Mouse (Mus musculus) CH12.LX (cell line): ENCODE data around the gene Gse1. TPM values are rescaled to one million over a fixed set of nuclear protein-coding genes. Genes with fewer than 3 reads are reported as not detected.

Experiments used
- DNase-seq: peaks from one replicate; pipeline ENCODE4 v3.0.0-alpha.2; 2013; ENCODE audit errors: extremely low read depth
- H3K27ac ChIP-seq: 2 replicates; pipeline ENCODE4 v1.5.1; 2012; ENCODE audit warnings: low read depth, mild to moderate bottlenecking, control low read depth, moderate library complexity; ENCODE audit not compliant: insufficient read depth
- H3K27me3 ChIP-seq: replicated peaks from 2 replicates; pipeline ENCODE3; 2012; ENCODE audit warnings: inconsistent platforms
- H3K36me3 ChIP-seq, 2 experiments: replicated peaks in 1 of 2; 2 replicates each; pipeline versions ENCODE3 to v1.6.1; 2012; ENCODE audit warnings: inconsistent platforms in 1 of 2, low read length in 1 of 2, mild to moderate bottlenecking in 1 of 2, mixed read lengths in 1 of 2, moderate library complexity in 1 of 2; ENCODE audit not compliant: control insufficient read depth in 1 of 2, insufficient read depth in 1 of 2
- H3K4me1 ChIP-seq, 2 experiments: 2 replicates each; pipeline ENCODE4 v1.6.1; 2012; ENCODE audit warnings: inconsistent platforms in 1 of 2, moderate library complexity in 1 of 2; ENCODE audit not compliant: insufficient read depth in 2 of 2, control insufficient read depth in 1 of 2
- H3K4me2 ChIP-seq: 2 replicates; pipeline ENCODE4 v1.6.1; 2012; ENCODE audit warnings: low read depth, mild to moderate bottlenecking, control low read depth; ENCODE audit not compliant: poor library complexity, insufficient read depth, severe bottlenecking
- H3K4me3 ChIP-seq, 3 experiments: fragments of 150-350 bp in 1 of 3; sonication (generic) in 1 of 3; replicated peaks in 1 of 3; 2 replicates each; pipeline versions ENCODE3 to v1.5.1; 2011 to 2012; ENCODE audit warnings: low read depth in 2 of 3, low read length in 2 of 3, mild to moderate bottlenecking in 2 of 3, moderate library complexity in 2 of 3, control low read depth in 1 of 3, improper control_type of control experiment in 1 of 3, inconsistent platforms in 1 of 3, mixed read lengths in 1 of 3; ENCODE audit not compliant: poor library complexity in 1 of 3
- H3K79me2 ChIP-seq: replicated peaks from 2 replicates; pipeline ENCODE4 v1.6.1; 2012; ENCODE audit warnings: mild to moderate bottlenecking, moderate library complexity; ENCODE audit not compliant: control insufficient read depth, poor library complexity, insufficient read depth, severe bottlenecking; ENCODE audit errors: extremely low read depth
- H3K9ac ChIP-seq: 2 replicates; pipeline ENCODE4 v1.6.1; 2012; ENCODE audit warnings: low read depth, mild to moderate bottlenecking, control low read depth, moderate library complexity; ENCODE audit not compliant: insufficient read depth
- H3K9me3 ChIP-seq: replicated peaks from 2 replicates; pipeline ENCODE3; 2012; ENCODE audit warnings: low read length, inconsistent platforms, mixed read lengths
- BHLHE40 ChIP-seq: IDR thresholded peaks from 2 replicates; pipeline ENCODE4 v1.6.1; 2011; ENCODE audit warnings: mild to moderate bottlenecking, low read depth, low read length, improper control_type of control experiment
- E2F4 ChIP-seq: IDR thresholded peaks from 2 replicates; pipeline ENCODE4 v1.6.1; 2011; ENCODE audit warnings: low read depth, low read length, improper control_type of control experiment; ENCODE audit not compliant: insufficient replicate concordance
- EP300 ChIP-seq: IDR thresholded peaks from 2 replicates; pipeline ENCODE4 v1.6.1; 2011; ENCODE audit warnings: low read length, improper control_type of control experiment
- GABPA ChIP-seq: IDR thresholded peaks from 2 replicates; pipeline ENCODE4 v1.6.1; 2012; ENCODE audit warnings: low read depth, low read length, improper control_type of control experiment, inconsistent platforms; ENCODE audit not compliant: insufficient replicate concordance
- IRF4 ChIP-seq: IDR thresholded peaks from 2 replicates; pipeline ENCODE4 v1.6.1; 2014; ENCODE audit warnings: low read depth, mild to moderate bottlenecking, inconsistent platforms, low read length, improper control_type of control experiment
- MAFK ChIP-seq: IDR thresholded peaks from 2 replicates; pipeline ENCODE4 v1.6.1; 2011; ENCODE audit warnings: low read length, improper control_type of control experiment; ENCODE audit not compliant: insufficient replicate concordance
- MAZ ChIP-seq: IDR thresholded peaks from 2 replicates; pipeline ENCODE4 v1.6.1; 2012; ENCODE audit warnings: low read depth, mild to moderate bottlenecking, inconsistent platforms, low read length, improper control_type of control experiment, moderate library complexity
- MYC ChIP-seq: IDR thresholded peaks from 2 replicates; pipeline ENCODE4 v1.6.1; 2011; ENCODE audit warnings: low read depth, mild to moderate bottlenecking, improper control_type of control experiment, low read length
- NRF1 ChIP-seq: IDR thresholded peaks from 2 replicates; pipeline ENCODE4 v1.6.1; 2014; ENCODE audit warnings: low read depth, mild to moderate bottlenecking, inconsistent platforms, low read length, improper control_type of control experiment, moderate library complexity
- RAD21 ChIP-seq: IDR thresholded peaks from 2 replicates; pipeline ENCODE4 v1.6.1; 2011; ENCODE audit warnings: low read depth, mild to moderate bottlenecking, low read length, improper control_type of control experiment, moderate library complexity
- SIN3A ChIP-seq: IDR thresholded peaks from 2 replicates; pipeline ENCODE4 v1.6.1; 2012; ENCODE audit warnings: low read length, improper control_type of control experiment, inconsistent platforms
- TBP ChIP-seq: conservative IDR thresholded peaks from 2 replicates; pipeline ENCODE4 v1.6.1; 2011; ENCODE audit warnings: low read depth, low read length, improper control_type of control experiment
- USF1 ChIP-seq: IDR thresholded peaks from 2 replicates; pipeline ENCODE4 v1.6.1; 2014; ENCODE audit warnings: low read depth, mild to moderate bottlenecking, inconsistent platforms, low read length, improper control_type of control experiment
- USF2 ChIP-seq: conservative IDR thresholded peaks from 2 replicates; pipeline ENCODE4 v1.6.1; 2011; ENCODE audit warnings: low read depth, low read length, improper control_type of control experiment
- ZC3H11A ChIP-seq: IDR thresholded peaks from 2 replicates; pipeline ENCODE4 v1.6.1; 2012; ENCODE audit warnings: low read depth, mild to moderate bottlenecking, inconsistent platforms, low read length, improper control_type of control experiment
- ZNF384 ChIP-seq: IDR thresholded peaks from 2 replicates; pipeline ENCODE4 v1.6.1; 2012; ENCODE audit warnings: low read depth, low read length, improper control_type of control experiment, inconsistent platforms
- dilution Hi-C: fragments of 300-500 bp; cut with MboI; formaldehyde crosslinking; loops from 2 replicates; pipeline ENCODE4 v1.14.3; 2020; ENCODE audit warnings: low sequenced_read_pairs; ENCODE audit not compliant: extremely low pct_unique_long_range_greater_than_20kb, extremely low pct_ligation_motif_present
- in situ Hi-C: fragments of 300-500 bp; cut with MboI; formaldehyde crosslinking; loops from 3 replicates; pipeline ENCODE4 v1.14.3; 2019; ENCODE audit warnings: low sequenced_read_pairs, low pct_ligation_motif_present, low pct_unique_long_range_greater_than_20kb, mixed read lengths
- polyA plus RNA-seq: library from polyadenylated mRNA; unstranded; fragments of >175 nt; gene quantifications from 2 replicates; pipeline ENCODE4 v1.2.1, GENCODE M21; 2012; ENCODE audit warnings: low read depth; ENCODE audit not compliant: insufficient read length
- total RNA-seq, 2 experiments: library from RNA; depleted of rRNA; stranded (reverse); fragments of 300-350 nt in 1 of 2; fragments of >200 nt in 1 of 2; gene quantifications; 2 replicates each; pipeline ENCODE4 v1.2.3; 2012 to 2014

Gene Gse1
- total and polyA plus RNA-seq, 3 experiments, result 1.3 to 9.8 (median 8.5) TPM

GRCm38 (mm10) chr8:120190810-120191413 lies 37.3 kb upstream of the Gse1 start:
- Histone ChIP-seq H3K9ac (no peak overlapping the region), H3K4me3 (no peak overlapping the region), H3K4me2 (no peak overlapping the region), H3K9me3 (peaks cover 7% of the 10 kb centered on the region), H3K79me2 (no peaks in the 10 kb centered on the region), H3K27ac (no peak overlapping the region), H3K4me1 (no peaks in the 10 kb centered on the region), H3K27me3 (peaks cover 48% of the 10 kb centered on the region), H3K36me3 (no peaks in the 10 kb centered on the region)
- no peak for DNase-seq
- TF ChIP-seq USF1 (peak; percentile 34), NRF1 (no peak)
- dilution Hi-C loops (no loop called here), in situ Hi-C loops (no loop called here)

GRCm38 (mm10) chr8:120191633-120192032 lies 36.6 kb upstream of the Gse1 start:
- dilution Hi-C loops, result no loop called here
- Histone ChIP-seq H3K79me2 (no peaks in the 10 kb centered on the region), H3K36me3 (no peaks in the 10 kb centered on the region), H3K9ac (no peak overlapping the region), H3K4me1 (no peaks in the 10 kb centered on the region), H3K4me2 (no peak overlapping the region), H3K27me3 (peaks cover 45% of the 10 kb centered on the region), H3K27ac (no peak overlapping the region), H3K9me3 (peaks cover 7% of the 10 kb centered on the region), H3K4me3 (no peak overlapping the region)
- TF ChIP-seq MAFK, result no peak
- no peak for TF ChIP-seq GABPA
- TF ChIP-seq IRF4, result no peak
- no peak for TF ChIP-seq ZC3H11A
- in situ Hi-C loops, result no loop called here
- DNase-seq, result no peak

GRCm38 (mm10) chr8:120192118-120192517 lies 36.1 kb upstream of the Gse1 start:
- Histone ChIP-seq H3K4me1 (no peaks in the 10 kb centered on the region), H3K79me2 (no peaks in the 10 kb centered on the region), H3K4me3 (no peak overlapping the region), H3K27me3 (peaks cover 42% of the 10 kb centered on the region), H3K27ac (no peak overlapping the region), H3K4me2 (no peak overlapping the region), H3K36me3 (no peaks in the 10 kb centered on the region), H3K9ac (no peak overlapping the region), H3K9me3 (peaks cover 7% of the 10 kb centered on the region)
- TF ChIP-seq ZC3H11A (no peak), USF2 (no peak), E2F4 (no peak), NRF1 (no peak), SIN3A (no peak), MAFK (no peak), MAZ (no peak), MYC (no peak), RAD21 (no peak), EP300 (no peak), ZNF384 (no peak), BHLHE40 (no peak), TBP (no peak)
- in situ Hi-C loops (no loop called here), dilution Hi-C loops (no loop called here)
- no peak for DNase-seq
